In genomic region chr1:158953479-158954207, GRCm38 (mm10) we compare ENCODE assay signal across 8 mouse cellular contexts. TPM values are rescaled to one million over a fixed set of nuclear protein-coding genes. Genes with fewer than 3 reads are reported as not detected.
A peak's percentile ranks its signal among the peaks of the same experiment; 100 is the strongest.
DNase-seq lines count a peak whose midpoint lies in the region; ATAC-seq and TF ChIP-seq lines count a peak whose summit lies in the region.

No protein-coding gene starts in this region.

- H3K9ac ChIP-seq in intestine, postnatal 0 days (ENCODE audit: low read depth, low read length) = no peak overlapping the region
- no peak overlapping the region for H3K9ac ChIP-seq in limb, embryonic 13.5 days

- POLR2A ChIA-PET in Patski (lab: Charles Lee) = no interaction called here

- no peak overlapping the region for H3K27ac ChIP-seq in intestine, postnatal 0 days (ENCODE audit: low read depth, low read length)
- H3K27ac ChIP-seq in limb, embryonic 13.5 days = no peak overlapping the region

- peak; percentile 73 for ATAC-seq in Patski
- ATAC-seq in intestine, postnatal 0 days = no peak
- peak; percentile 57 for ATAC-seq in limb, embryonic 13.5 days (ENCODE audit: low FRiP score, low read depth)

- peak; percentile 88 for DNase-seq in 3T3-L1 (ENCODE audit: low read depth, low spot score)
- DNase-seq in Patski (ENCODE audit: low read depth, low spot score) = peak; percentile 43
- DNase-seq in cerebellum, postnatal 10 days = peak; percentile 83 to 84
- DNase-seq in frontal cortex, postnatal 36 days (ENCODE audit: low spot score in 2 of 2) = peak; percentile 59 to 74
- DNase-seq in naive thymus-derived CD4-positive, alpha-beta T cell, adult 2 months (ENCODE audit: low read depth) = peak; percentile 40
- peak; percentile 45 to 51 for DNase-seq in urinary bladder, postnatal 36 days (ENCODE audit: low spot score in 2 of 2)

- H3K27me3 ChIP-seq in Patski = peaks cover 4% of the 10 kb centered on the region
- no peaks in the 10 kb centered on the region for H3K27me3 ChIP-seq in intestine, postnatal 0 days (replicated peaks; ENCODE audit: control insufficient read depth, insufficient read depth, low read length)
- H3K27me3 ChIP-seq in limb, embryonic 13.5 days = peaks cover 38% of the 10 kb centered on the region

- no peaks in the 10 kb centered on the region for H3K9me3 ChIP-seq in intestine, postnatal 0 days (ENCODE audit: control insufficient read depth)
- no peaks in the 10 kb centered on the region for H3K9me3 ChIP-seq in limb, embryonic 13.5 days

- peak; percentile 90 for TF ChIP-seq CTCF in Patski (IDR thresholded peaks at IDR 0.05)
- peak; percentile 94 for TF ChIP-seq CTCF in intestine, postnatal 0 days (IDR thresholded peaks at IDR 0.05; ENCODE audit: low read depth)

- in situ Hi-C loops in Patski (cut with MboI; ENCODE audit: low pct_unique_long_range_greater_than_20kb) = loop anchor here (5.0 kb wide), 4 partner anchors 106 to 281 kb away; no protein-coding TSS in a partner anchor

- WGBS in intestine, postnatal 0 days = 40% methylated on average over 6 of the region's 6 CpGs
- 41% methylated on average over 6 of the region's 6 CpGs for WGBS in limb, embryonic 13.5 days

- H3K4me3 ChIP-seq in intestine, postnatal 0 days (ENCODE audit: low read depth, low read length) = no peak overlapping the region
- no peak overlapping the region for H3K4me3 ChIP-seq in limb, embryonic 13.5 days

- H3K4me1 ChIP-seq in intestine, postnatal 0 days (replicated peaks; ENCODE audit: control insufficient read depth, insufficient read depth, low read length) = no peaks in the 10 kb centered on the region
- peaks cover 9% of the 10 kb centered on the region; the same call in 1 of the 2 replicates for H3K4me1 ChIP-seq in limb, embryonic 13.5 days

- H3K36me3 ChIP-seq in intestine, postnatal 0 days (ENCODE audit: control insufficient read depth, insufficient read depth) = no peaks in the 10 kb centered on the region
- no peaks in the 10 kb centered on the region for H3K36me3 ChIP-seq in limb, embryonic 13.5 days

- CTCF ChIA-PET in Patski (lab: Charles Lee) = interaction anchor here (0.7 to 5.4 kb wide), 18 partner anchors 10 to 316 kb away, joined by 3 to 38 read pairs (median 4); no protein-coding TSS in a partner anchor

- H3K4me2 ChIP-seq in intestine, postnatal 0 days (replicated peaks; ENCODE audit: low read depth) = no peak overlapping the region
- H3K4me2 ChIP-seq in limb, embryonic 13.5 days (replicated peaks) = no peak overlapping the region

RNA-seq across cellular contexts. Expression of gene Pappa2, which starts 26.6 kb away (rescaled TPM):
- 0.05 TPM for polyA plus RNA-seq in Patski (2021)
- 0.33 TPM in 2 replicates for polyA plus RNA-seq in intestine, postnatal 0 days (2015; fragmentation: Nextera tagmentation; extraction: Ambion mirVana)
- 1.2 and 1.5 TPM in 2 replicates for polyA plus RNA-seq in limb, embryonic 13.5 days (2015; fragmentation: Nextera tagmentation; extraction: Ambion mirVana)
